Mouse (Mus musculus) hindbrain, embryonic 10.5 days (tissue): ENCODE data around the gene Wwc1. TPM values are rescaled to one million over a fixed set of nuclear protein-coding genes. Genes with fewer than 3 reads are reported as not detected.

ENCODE experiments used
- DNase-seq: peaks from one replicate; pipeline ENCODE4 v3.0.0-alpha.2; 2017; ENCODE audit warnings: low spot score
- H3K27ac ChIP-seq: fragments of 300-500 bp; sonication (generic); 2 replicates; pipeline ENCODE4 v1.5.1; 2016; ENCODE audit warnings: mild to moderate bottlenecking, moderate library complexity
- H3K27me3 ChIP-seq: fragments of 300-500 bp; sonication (generic); 2 replicates; pipeline ENCODE4 v1.6.1; 2016; ENCODE audit warnings: mild to moderate bottlenecking; ENCODE audit not compliant: poor library complexity, insufficient read depth, severe bottlenecking
- H3K36me3 ChIP-seq: fragments of 300-500 bp; sonication (generic); 2 replicates; pipeline ENCODE4 v1.6.1; 2016; ENCODE audit warnings: mild to moderate bottlenecking, moderate library complexity
- H3K4me1 ChIP-seq: fragments of 300-500 bp; sonication (generic); replicated peaks from 2 replicates; pipeline ENCODE4 v1.6.1; 2016; ENCODE audit warnings: mild to moderate bottlenecking
- H3K4me3 ChIP-seq: fragments of 300-500 bp; sonication (generic); 2 replicates; pipeline ENCODE4 v1.5.1; 2016; ENCODE audit warnings: mild to moderate bottlenecking, moderate library complexity
- H3K9me3 ChIP-seq: fragments of 300-500 bp; sonication (generic); 2 replicates; pipeline ENCODE4 v1.6.1; 2016; ENCODE audit warnings: mild to moderate bottlenecking, moderate library complexity
- WGBS: fragments of 180-500 bp; shearing (Covaris S2); methylation state at CpG from one replicate; pipeline ENCODE4 v1.1.7; 2016; 5-methylcytosine and 5-hydroxymethylcytosine counted together
- polyA plus RNA-seq: library from polyadenylated mRNA; unstranded; fragments of >200 nt; fragmentation: Nextera tagmentation; extraction: Ambion mirVana; gene quantifications from 2 replicates; pipeline ENCODE4 v1.2.1, GENCODE M21; 2016

Wwc1 gene
- polyA plus RNA-seq, 1 experiment from 2014 or later = 3.9 TPM

- Histone ChIP-seq H3K4me1 (peaks cover 73% of the 10 kb centered on the region), H3K27me3 (no peaks in the 10 kb centered on the region), H3K9me3 (no peaks in the 10 kb centered on the region), H3K4me3 (no peak overlapping the region), H3K36me3 (0 out of 2 replicates have a peak, but pooled peaks cover 4% of the 10 kb centered on the region), H3K27ac (no peak overlapping the region)
- DNase-seq = no peak
- WGBS = 43% methylated on average over 12 of the region's 12 CpGs
These were observed 58.0 kb downstream of the Wwc1 start for GRCm38 (mm10) chr11:35922205-35922873.

GRCm38 (mm10) chr11:35920776-35921175, 59.6 kb downstream of the Wwc1 start:
- 0 out of 2 replicates have a peak overlapping the region, but pooled peaks have one; percentile 17 for H3K27ac ChIP-seq
- H3K36me3 ChIP-seq = no peaks in the 10 kb centered on the region
- peaks cover 77% of the 10 kb centered on the region for H3K4me1 ChIP-seq
- WGBS = 82% methylated on average over 5 of the region's 5 CpGs
- no peak overlapping the region for H3K4me3 ChIP-seq
- no peaks in the 10 kb centered on the region for H3K9me3 ChIP-seq
- DNase-seq = no peak
- H3K27me3 ChIP-seq = no peaks in the 10 kb centered on the region

- no peak overlapping the region for H3K4me3 ChIP-seq
- no peaks in the 10 kb centered on the region for H3K36me3 ChIP-seq
- H3K4me1 ChIP-seq = peaks cover 78% of the 10 kb centered on the region
- no peak for DNase-seq
- no peaks in the 10 kb centered on the region for H3K9me3 ChIP-seq
- no peaks in the 10 kb centered on the region for H3K27me3 ChIP-seq
- 78% methylated on average over 9 of the region's 9 CpGs for WGBS
- peak overlapping the region; percentile 17; the same call in 1 of the 2 replicates for H3K27ac ChIP-seq
These were observed 60.3 kb downstream of the Wwc1 start for GRCm38 (mm10) chr11:35919856-35920503.

GRCm38 (mm10) chr11:35919383-35919782, 60.9 kb downstream of the Wwc1 start:
- 72% methylated on average over 2 of the region's 2 CpGs for WGBS
- no peak overlapping the region for H3K27ac ChIP-seq
- H3K4me1 ChIP-seq = peaks cover 72% of the 10 kb centered on the region
- H3K27me3 ChIP-seq = no peaks in the 10 kb centered on the region
- DNase-seq = no peak
- peaks cover 2% of the 10 kb centered on the region; the same call in 1 of the 2 replicates for H3K36me3 ChIP-seq
- H3K4me3 ChIP-seq = no peak overlapping the region
- no peaks in the 10 kb centered on the region for H3K9me3 ChIP-seq

GRCm38 (mm10) chr11:35916466-35917185, 63.7 kb downstream of the Wwc1 start:
- 88% methylated on average over 8 of the region's 8 CpGs for WGBS
- no peak for DNase-seq
- H3K4me1 ChIP-seq = peaks cover 49% of the 10 kb centered on the region

GRCm38 (mm10) chr11:35915546-35915945, 64.8 kb downstream of the Wwc1 start:
- H3K4me1 ChIP-seq = peaks cover 39% of the 10 kb centered on the region
- WGBS = 45% methylated on average over 8 of the region's 8 CpGs
- peaks cover 14% of the 10 kb centered on the region for H3K36me3 ChIP-seq
- H3K27me3 ChIP-seq = no peaks in the 10 kb centered on the region
- H3K27ac ChIP-seq = no peak overlapping the region
- DNase-seq = no peak
- H3K9me3 ChIP-seq = no peaks in the 10 kb centered on the region
- H3K4me3 ChIP-seq = no peak overlapping the region

More at GRCm38 (mm10) chr11:35916466-35917185, 63.7 kb downstream of the Wwc1 start:
- Histone ChIP-seq H3K9me3 (no peaks in the 10 kb centered on the region), H3K36me3 (peaks cover 14% of the 10 kb centered on the region), H3K27me3 (no peaks in the 10 kb centered on the region), H3K27ac (no peak overlapping the region), H3K4me3 (no peak overlapping the region)

- peaks cover 23% of the 10 kb centered on the region for H3K4me1 ChIP-seq
- H3K36me3 ChIP-seq = peaks cover 27% of the 10 kb centered on the region
- no peak for DNase-seq
- H3K27me3 ChIP-seq = no peaks in the 10 kb centered on the region
- no peaks in the 10 kb centered on the region for H3K9me3 ChIP-seq
- H3K4me3 ChIP-seq = no peak overlapping the region
- no peak overlapping the region for H3K27ac ChIP-seq
- WGBS = 81% methylated on average over 6 of the region's 6 CpGs
These were observed 66.8 kb downstream of the Wwc1 start for GRCm38 (mm10) chr11:35913418-35914044.

- Histone ChIP-seq H3K27ac (no peak overlapping the region), H3K36me3 (peaks cover 14% of the 10 kb centered on the region), H3K9me3 (no peaks in the 10 kb centered on the region), H3K27me3 (no peaks in the 10 kb centered on the region), H3K4me1 (0 out of 2 replicates have a peak, but pooled peaks cover 2% of the 10 kb centered on the region), H3K4me3 (no peak overlapping the region)
- no peak for DNase-seq
- WGBS = 89% methylated on average over 7 of the region's 7 CpGs
These were observed 75.3 kb downstream of the Wwc1 start for GRCm38 (mm10) chr11:35904955-35905550.

- 91% methylated on average over 9 of the region's 9 CpGs for WGBS
- Histone ChIP-seq H3K27ac (no peak overlapping the region), H3K27me3 (no peaks in the 10 kb centered on the region), H3K9me3 (no peaks in the 10 kb centered on the region), H3K4me1 (0 out of 2 replicates have a peak, but pooled peaks cover 2% of the 10 kb centered on the region), H3K36me3 (peaks cover 5% of the 10 kb centered on the region), H3K4me3 (no peak overlapping the region)
- DNase-seq = no peak
These were observed 77.2 kb downstream of the Wwc1 start for GRCm38 (mm10) chr11:35903079-35903478.

GRCm38 (mm10) chr11:35899946-35900345, 80.4 kb downstream of the Wwc1 start:
- H3K27ac ChIP-seq = peak overlapping the region; percentile 57
- H3K4me3 ChIP-seq = no peak overlapping the region
- H3K4me1 ChIP-seq = 0 out of 2 replicates have a peak, but pooled peaks cover 2% of the 10 kb centered on the region
- no peak for DNase-seq
- H3K27me3 ChIP-seq = no peaks in the 10 kb centered on the region
- H3K9me3 ChIP-seq = no peaks in the 10 kb centered on the region
- WGBS = 69% methylated on average over 9 of the region's 9 CpGs
- H3K36me3 ChIP-seq = peaks cover 8% of the 10 kb centered on the region

GRCm38 (mm10) chr11:35893454-35893853, 86.9 kb downstream of the Wwc1 start:
- Histone ChIP-seq H3K27ac (peak overlapping the region; percentile 84), H3K27me3 (no peaks in the 10 kb centered on the region)
- 31% methylated on average over 4 of the region's 4 CpGs for WGBS

GRCm38 (mm10) chr11:35893018-35893421, 87.3 kb downstream of the Wwc1 start:
- peak overlapping the region; percentile 84 for H3K27ac ChIP-seq
- H3K27me3 ChIP-seq = no peaks in the 10 kb centered on the region
- no peak for DNase-seq
- H3K36me3 ChIP-seq = peaks cover 41% of the 10 kb centered on the region
- H3K9me3 ChIP-seq = no peaks in the 10 kb centered on the region
- H3K4me1 ChIP-seq = peaks cover 39% of the 10 kb centered on the region
- H3K4me3 ChIP-seq = no peak overlapping the region
- 44% methylated on average over 10 of the region's 10 CpGs for WGBS

More at GRCm38 (mm10) chr11:35893454-35893853, 86.9 kb downstream of the Wwc1 start:
- DNase-seq = no peak
- peaks cover 34% of the 10 kb centered on the region for H3K4me1 ChIP-seq
- H3K36me3 ChIP-seq = peaks cover 40% of the 10 kb centered on the region
- no peak overlapping the region for H3K4me3 ChIP-seq
- no peaks in the 10 kb centered on the region for H3K9me3 ChIP-seq
